Mouse (Mus musculus) testis, adult 2 months (tissue): ENCODE results near the gene Lce3c. TPM values are rescaled to one million over a fixed set of nuclear protein-coding genes. Genes with fewer than 3 reads are reported as not detected.

Experiments
- H3K27ac ChIP-seq: fragments of 200-500 bp; 2 replicates; pipeline ENCODE4 v1.5.1; 2012; ENCODE audit warnings: low read depth, low read length; ENCODE audit not compliant: control insufficient read depth, insufficient read depth
- H3K27me3 ChIP-seq: fragments of 200-500 bp; 2 replicates; pipeline ENCODE4 v1.6.1; 2012; ENCODE audit warnings: mild to moderate bottlenecking, low read length, moderate library complexity; ENCODE audit not compliant: control insufficient read depth, insufficient read depth
- H3K36me3 ChIP-seq: fragments of 200-500 bp; 2 replicates; pipeline ENCODE4 v1.6.1; 2012; ENCODE audit warnings: mild to moderate bottlenecking, low read length; ENCODE audit not compliant: control insufficient read depth, insufficient read depth
- H3K4me1 ChIP-seq: fragments of 200-500 bp; 2 replicates; pipeline ENCODE4 v1.6.1; 2012; ENCODE audit warnings: low read length; ENCODE audit not compliant: control insufficient read depth, insufficient read depth
- H3K4me3 ChIP-seq: fragments of 200-500 bp; 2 replicates; pipeline ENCODE4 v1.5.1; 2012; ENCODE audit warnings: low read depth, mild to moderate bottlenecking, low read length, moderate library complexity, mixed read lengths; ENCODE audit not compliant: control insufficient read depth
- CTCF ChIP-seq: fragments of 200-500 bp; IDR thresholded peaks from 2 replicates; pipeline ENCODE4 v1.5.1; 2012; ENCODE audit warnings: low read depth, mild to moderate bottlenecking, inconsistent platforms, low read length, moderate library complexity; ENCODE audit not compliant: control insufficient read depth, insufficient read depth, insufficient replicate concordance
- POLR2A ChIP-seq: fragments of 200-500 bp; IDR thresholded peaks from 2 replicates; pipeline ENCODE4 v1.6.1; 2012; ENCODE audit warnings: low read depth, mild to moderate bottlenecking, inconsistent platforms, low read length, moderate library complexity; ENCODE audit not compliant: control insufficient read depth
- polyA plus RNA-seq: library from polyadenylated mRNA; depleted of rRNA; stranded (reverse); fragments of >200 nt; gene quantifications from 2 replicates; pipeline ENCODE4 v1.2.3, GENCODE M21; 2012; rRNA removed

Gene Lce3c
- polyA plus RNA-seq, 1 experiment: not detected

GRCm38 (mm10) chr3:92932679-92933078 lies 11.6 kb upstream of the Lce3c start, which contains the start of gene Lce3b:
TSS of gene Lce3b (plus strand) at chr3:92932979.
- Histone ChIP-seq H3K27ac (no peak within 1 kb of the TSS), H3K36me3 (no peaks in the 10 kb centered on the region)
- TF ChIP-seq POLR2A (no peak), CTCF (no peak)

GRCm38 (mm10) chr3:92957090-92957489 lies 12.8 kb downstream of the Lce3c start, which contains the start of gene Lce3d:
TSS of gene Lce3d (plus strand) at chr3:92957390.
- Histone ChIP-seq H3K4me3 (no peak within 1 kb of the TSS), H3K36me3 (no peaks in the 10 kb centered on the region), H3K27me3 (no peaks in the 10 kb centered on the region), H3K27ac (no peak within 1 kb of the TSS), H3K4me1 (no peaks in the 10 kb centered on the region)
- TF ChIP-seq POLR2A (no peak), CTCF (no peak)

More at GRCm38 (mm10) chr3:92932679-92933078, 11.6 kb upstream of the Lce3c start, which contains the start of gene Lce3b:
- no peaks in the 10 kb centered on the region for H3K27me3 ChIP-seq
- H3K4me1 ChIP-seq: no peaks in the 10 kb centered on the region
- no peak within 1 kb of the TSS for H3K4me3 ChIP-seq

- no peaks in the 10 kb centered on the region for H3K4me1 ChIP-seq
- no peak within 1 kb of the TSS for H3K27ac ChIP-seq
- H3K4me3 ChIP-seq: no peak within 1 kb of the TSS
- TF ChIP-seq POLR2A: no peak
- no peak for TF ChIP-seq CTCF
- no peaks in the 10 kb centered on the region for H3K36me3 ChIP-seq
- no peaks in the 10 kb centered on the region for H3K27me3 ChIP-seq
Measured at GRCm38 (mm10) chr3:92966761-92967160, 22.5 kb downstream of the Lce3c start, which contains the start of gene Lce3e. TSS of gene Lce3e (plus strand) at chr3:92967061.

- H3K27me3 ChIP-seq: no peaks in the 10 kb centered on the region
- H3K36me3 ChIP-seq: no peaks in the 10 kb centered on the region
- no peaks in the 10 kb centered on the region for H3K4me1 ChIP-seq
- no peak overlapping the region for H3K4me3 ChIP-seq
- no peak overlapping the region for H3K27ac ChIP-seq
- no peak for TF ChIP-seq CTCF
- TF ChIP-seq POLR2A: no peak
Measured at GRCm38 (mm10) chr3:92978484-92978883, 34.2 kb downstream of the Lce3c start.

GRCm38 (mm10) chr3:92991926-92992325 lies 47.6 kb downstream of the Lce3c start, which contains the start of gene Lce3f:
TSS of gene Lce3f (plus strand) at chr3:92992226.
- H3K4me3 ChIP-seq: no peak within 1 kb of the TSS
- TF ChIP-seq CTCF: no peak
- no peak for TF ChIP-seq POLR2A
- no peaks in the 10 kb centered on the region for H3K27me3 ChIP-seq
- no peaks in the 10 kb centered on the region for H3K4me1 ChIP-seq
- no peaks in the 10 kb centered on the region for H3K36me3 ChIP-seq
- H3K27ac ChIP-seq: no peak within 1 kb of the TSS

Other genes starting within 250 kb of the Lce3c start
- gene Lce1e, start 235.4 kb upstream of the Lce3c start, polyA plus RNA-seq: not detected in 2 replicates
- gene Lce1f, start 224.1 kb upstream of the Lce3c start, polyA plus RNA-seq: not detected in 2 replicates
- gene Gm38119, start 205.4 kb upstream of the Lce3c start, polyA plus RNA-seq: not detected in 2 replicates
- gene Lce1g, start 192.1 kb upstream of the Lce3c start, polyA plus RNA-seq: not detected in 2 replicates
- not detected in 2 replicates for gene Lce1h, start 179.4 kb upstream of the Lce3c start, polyA plus RNA-seq
- not detected in 2 replicates for gene Lce1i, start 165.6 kb upstream of the Lce3c start, polyA plus RNA-seq
- gene Lce1j, start 154.0 kb upstream of the Lce3c start, polyA plus RNA-seq: not detected in 2 replicates
- not detected in 2 replicates for gene Lce1k, start 136.6 kb upstream of the Lce3c start, polyA plus RNA-seq
- gene Kprp, start 117.2 kb upstream of the Lce3c start, polyA plus RNA-seq: not detected in 2 replicates
- not detected in 2 replicates for gene Lce1l, start 93.2 kb upstream of the Lce3c start, polyA plus RNA-seq
- gene 2310050C09Rik, start 74.3 kb upstream of the Lce3c start, polyA plus RNA-seq: not detected in 2 replicates
- gene Lce3a, start 18.3 kb upstream of the Lce3c start, polyA plus RNA-seq: not detected in 2 replicates
- not detected in 2 replicates for gene Lce3b, start 11.5 kb upstream of the Lce3c start, polyA plus RNA-seq
- not detected in 2 replicates for gene Lce3d, start 12.9 kb downstream of the Lce3c start, polyA plus RNA-seq
- gene Lce3e, start 22.6 kb downstream of the Lce3c start, polyA plus RNA-seq: not detected in 2 replicates
- gene Lce3f, start 47.7 kb downstream of the Lce3c start, polyA plus RNA-seq: not detected in 2 replicates
- gene Crct1, start 71.2 kb downstream of the Lce3c start, polyA plus RNA-seq: not detected in 2 replicates
- not detected in 2 replicates for gene Lce1m, start 74.6 kb downstream of the Lce3c start, polyA plus RNA-seq
- not detected in 2 replicates for gene Gm4858, start 124.3 kb downstream of the Lce3c start, polyA plus RNA-seq
- not detected in 2 replicates for gene Crnn, start 200.3 kb downstream of the Lce3c start, polyA plus RNA-seq